Mouse (Mus musculus): ENCODE measurements at regions not wholly inside any gene's neighbourhood (a gene's known extent, or its start where the extent isn't known, plus 50 kb on each side); places are given as distances from the start of the nearest gene placed in this dataset.
A peak's percentile ranks its signal among the peaks of the same experiment; 100 is the strongest.

DNA sequence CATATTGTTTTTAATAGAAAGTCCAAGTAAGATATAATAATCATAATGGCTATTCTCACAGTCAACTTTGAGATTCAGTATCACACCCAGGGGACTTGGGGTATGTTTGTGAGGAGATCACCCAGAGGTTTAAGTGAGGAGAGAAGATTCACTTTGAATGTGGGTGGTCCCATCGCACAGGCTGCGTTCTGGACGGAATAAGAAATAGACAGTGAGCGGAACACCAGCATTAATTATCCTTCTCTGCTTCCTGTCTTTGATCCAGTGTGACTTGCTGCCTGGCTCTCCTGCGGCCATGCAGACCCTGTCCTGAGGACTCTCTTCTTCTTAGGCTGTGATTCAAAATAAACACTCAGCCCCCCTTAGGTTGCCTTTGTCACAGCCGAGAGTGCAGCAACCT lies 60.6 kb upstream of the Kras start:
- ATAC-seq (ENCODE audit: low FRiP score, low read depth), result no peak

DNA sequence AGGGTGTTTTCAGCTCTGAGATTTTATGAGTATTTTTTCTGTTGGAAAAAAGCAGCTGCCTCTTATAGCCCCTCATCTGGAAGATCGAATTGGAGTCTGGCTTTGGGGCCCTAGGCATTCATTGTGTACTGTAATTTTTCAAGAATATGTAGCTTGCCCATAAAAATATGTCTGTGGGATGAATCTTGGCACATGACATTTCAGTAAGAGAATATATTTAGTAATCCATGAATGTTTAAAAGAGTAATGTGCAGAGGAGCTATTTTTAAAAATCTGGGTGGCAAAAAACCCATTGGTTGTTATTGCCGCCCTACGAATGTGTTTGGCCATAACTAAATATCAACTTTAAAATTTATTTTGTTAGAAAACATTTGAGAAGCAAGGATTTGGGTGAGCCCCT lies 59.0 kb upstream of the Kras start:
- H3K27me3 ChIP-seq (ENCODE audit: control insufficient read depth, insufficient read depth, low read length), result no peaks in the 10 kb centered on the region; the same call in 1 of the 2 replicates
- H3K27ac ChIP-seq (replicated peaks; ENCODE audit: low read depth, low read length), result no peak overlapping the region
- ATAC-seq (ENCODE audit: low FRiP score, low read depth) (no peak), DNase-seq (ENCODE audit: low spot score) (no peak)
- no peaks in the 10 kb centered on the region; the same call in 1 of the 2 replicates for H3K4me1 ChIP-seq (ENCODE audit: control insufficient read depth, insufficient read depth, low read length)
- no peak overlapping the region for H3K4me2 ChIP-seq (replicated peaks; ENCODE audit: low read depth, low read length, severe bottlenecking)
- H3K9me3 ChIP-seq (ENCODE audit: control insufficient read depth, low read length), result no peaks in the 10 kb centered on the region
- no peak overlapping the region for H3K4me3 ChIP-seq (replicated peaks; ENCODE audit: low read length)
- no peak for TF ChIP-seq POLR2A (IDR thresholded peaks at IDR 0.05; ENCODE audit: borderline replicate concordance, extremely low read depth, insufficient read depth, insufficient read length)
- no peak overlapping the region for H3K9ac ChIP-seq (ENCODE audit: low read depth, low read length, severe bottlenecking)
- no peaks in the 10 kb centered on the region for H3K36me3 ChIP-seq (ENCODE audit: control insufficient read depth, insufficient read depth, low read length)
- 78% methylated on average over 3 of the region's 3 CpGs for WGBS

More for the DNA sequence above, 60.6 kb upstream of the Kras start:
- no peaks in the 10 kb centered on the region; the same call in 1 of the 2 replicates for H3K27me3 ChIP-seq (ENCODE audit: control insufficient read depth, insufficient read depth, low read length)
- TF ChIP-seq POLR2A (IDR thresholded peaks at IDR 0.05; ENCODE audit: borderline replicate concordance, extremely low read depth, insufficient read depth, insufficient read length), result no peak
- no peak for DNase-seq (ENCODE audit: low spot score)
- no peaks in the 10 kb centered on the region for H3K36me3 ChIP-seq (ENCODE audit: control insufficient read depth, insufficient read depth, low read length)
- no peaks in the 10 kb centered on the region for H3K4me1 ChIP-seq (ENCODE audit: control insufficient read depth, insufficient read depth, low read length)
- H3K9me3 ChIP-seq (ENCODE audit: control insufficient read depth, low read length), result no peaks in the 10 kb centered on the region
- H3K27ac ChIP-seq (replicated peaks; ENCODE audit: low read depth, low read length), result no peak overlapping the region
- H3K4me2 ChIP-seq (replicated peaks; ENCODE audit: low read depth, low read length, severe bottlenecking), result no peak overlapping the region
- 50% methylated on average over 6 of the region's 6 CpGs for WGBS
- H3K4me3 ChIP-seq (replicated peaks; ENCODE audit: low read length), result no peak overlapping the region
- no peak overlapping the region for H3K9ac ChIP-seq (ENCODE audit: low read depth, low read length, severe bottlenecking)

DNA sequence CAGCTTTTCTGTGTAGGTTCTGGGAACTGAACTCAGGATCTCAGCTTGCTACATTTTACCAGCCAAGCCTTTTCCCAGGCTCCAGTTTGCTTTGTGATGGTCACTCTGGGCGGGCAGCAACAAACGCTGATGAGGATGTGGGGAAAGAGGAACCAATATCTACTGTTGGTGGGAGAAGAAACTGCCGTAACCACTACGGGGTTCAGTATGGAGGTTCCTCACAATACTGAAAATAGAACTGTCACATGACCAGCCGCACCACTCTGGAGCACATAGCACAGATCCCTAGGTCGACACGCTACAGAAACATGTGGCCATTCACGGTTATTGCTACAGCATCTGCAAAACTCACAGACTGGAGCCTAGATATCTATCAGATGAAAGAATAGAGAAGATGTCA lies 57.2 kb upstream of the Kras start:
- no peak for ATAC-seq (ENCODE audit: low FRiP score, low read depth)
- TF ChIP-seq POLR2A (IDR thresholded peaks at IDR 0.05; ENCODE audit: borderline replicate concordance, extremely low read depth, insufficient read depth, insufficient read length), result no peak
- Histone ChIP-seq H3K27ac (replicated peaks; ENCODE audit: low read depth, low read length) (no peak overlapping the region), H3K4me1 (ENCODE audit: control insufficient read depth, insufficient read depth, low read length) (peaks cover 11% of the 10 kb centered on the region), H3K9ac (ENCODE audit: low read depth, low read length, severe bottlenecking) (no peak overlapping the region), H3K9me3 (ENCODE audit: control insufficient read depth, low read length) (no peaks in the 10 kb centered on the region), H3K36me3 (ENCODE audit: control insufficient read depth, insufficient read depth, low read length) (no peaks in the 10 kb centered on the region), H3K4me2 (replicated peaks; ENCODE audit: low read depth, low read length, severe bottlenecking) (no peak overlapping the region), H3K27me3 (ENCODE audit: control insufficient read depth, insufficient read depth, low read length) (no peaks in the 10 kb centered on the region; the same call in 1 of the 2 replicates), H3K4me3 (replicated peaks; ENCODE audit: low read length) (no peak overlapping the region)
- no peak for DNase-seq (ENCODE audit: low spot score)
- 88% methylated on average over 8 of the region's 8 CpGs for WGBS

DNA sequence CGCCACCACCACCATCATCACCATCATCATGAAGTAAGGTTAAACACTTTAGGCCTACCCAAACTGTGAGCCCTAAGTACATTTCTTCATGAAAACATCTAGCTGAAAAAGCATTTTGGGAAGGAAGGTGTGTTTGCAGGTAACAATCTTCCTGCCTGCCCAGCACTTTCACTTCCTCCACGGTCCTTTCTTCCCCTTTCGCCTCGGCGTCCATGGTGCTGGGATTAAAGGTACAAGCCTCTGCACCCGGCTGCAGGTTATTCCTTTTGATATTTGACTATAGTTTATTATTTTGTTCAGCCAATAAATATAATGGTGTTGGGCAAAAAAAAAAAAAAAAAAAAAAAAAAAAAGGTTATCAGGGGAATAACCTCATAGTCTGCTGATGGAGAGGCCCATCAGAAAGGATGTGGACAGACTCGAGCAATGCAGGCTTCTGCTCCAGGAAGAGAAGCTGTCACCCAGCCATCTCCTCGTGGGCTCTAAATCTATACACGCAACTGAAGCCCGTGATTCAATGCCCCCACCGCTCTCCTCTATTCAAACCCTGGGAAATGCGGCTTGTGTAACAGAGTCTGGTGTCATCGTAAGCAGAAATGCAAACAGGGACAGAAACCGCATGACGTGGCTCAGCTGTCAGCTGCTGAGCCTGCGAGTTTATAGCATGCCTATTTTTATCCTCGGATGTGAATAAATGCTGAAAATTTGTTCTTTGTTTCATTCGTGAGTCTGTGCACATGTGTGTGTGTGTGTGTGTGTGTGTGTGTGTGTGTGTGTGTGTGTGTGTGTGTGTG lies 56.5 kb upstream of the Kras start:
- TF ChIP-seq POLR2A (IDR thresholded peaks at IDR 0.05; ENCODE audit: borderline replicate concordance, extremely low read depth, insufficient read depth, insufficient read length), result no peak
- DNase-seq (ENCODE audit: low spot score), result no peak
- H3K9ac ChIP-seq (ENCODE audit: low read depth, low read length, severe bottlenecking), result no peak overlapping the region
- H3K9me3 ChIP-seq (ENCODE audit: control insufficient read depth, low read length), result no peaks in the 10 kb centered on the region
- no peak overlapping the region for H3K27ac ChIP-seq (replicated peaks; ENCODE audit: low read depth, low read length)
- H3K4me2 ChIP-seq (replicated peaks; ENCODE audit: low read depth, low read length, severe bottlenecking), result no peak overlapping the region
- H3K4me1 ChIP-seq (ENCODE audit: control insufficient read depth, insufficient read depth, low read length), result peaks cover 11% of the 10 kb centered on the region
- no peaks in the 10 kb centered on the region for H3K36me3 ChIP-seq (ENCODE audit: control insufficient read depth, insufficient read depth, low read length)
- WGBS, result 78% methylated on average over 18 of the region's 18 CpGs
- H3K27me3 ChIP-seq (ENCODE audit: control insufficient read depth, insufficient read depth, low read length), result no peaks in the 10 kb centered on the region; the same call in 1 of the 2 replicates
- ATAC-seq (ENCODE audit: low FRiP score, low read depth), result peak; percentile 61
- no peak overlapping the region for H3K4me3 ChIP-seq (replicated peaks; ENCODE audit: low read length)

DNA sequence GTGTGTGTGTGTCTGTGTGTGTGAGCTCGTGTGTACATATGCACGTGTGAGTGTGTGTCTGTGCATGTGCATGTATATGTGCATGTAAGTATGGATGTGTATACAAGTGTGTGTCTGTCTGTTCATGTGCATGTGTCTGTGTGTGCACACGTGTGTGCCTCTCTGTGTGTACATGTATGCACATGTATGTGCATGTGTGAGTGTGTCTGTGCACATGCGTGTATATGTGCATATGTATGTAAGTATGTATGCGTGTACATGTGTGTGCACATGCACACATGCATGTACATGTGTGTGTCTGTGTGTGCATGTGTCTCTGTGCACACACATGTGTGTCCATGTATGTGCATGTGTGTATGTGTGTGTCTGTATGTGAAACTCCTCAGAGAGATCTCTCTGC lies 55.6 kb upstream of the Kras start:
- Histone ChIP-seq H3K27ac (replicated peaks; ENCODE audit: low read depth, low read length) (no peak overlapping the region), H3K4me2 (replicated peaks; ENCODE audit: low read depth, low read length, severe bottlenecking) (no peak overlapping the region), H3K4me3 (replicated peaks; ENCODE audit: low read length) (no peak overlapping the region), H3K9ac (ENCODE audit: low read depth, low read length, severe bottlenecking) (no peak overlapping the region), H3K9me3 (ENCODE audit: control insufficient read depth, low read length) (no peaks in the 10 kb centered on the region), H3K27me3 (ENCODE audit: control insufficient read depth, insufficient read depth, low read length) (no peaks in the 10 kb centered on the region; the same call in 1 of the 2 replicates), H3K36me3 (ENCODE audit: control insufficient read depth, insufficient read depth, low read length) (no peaks in the 10 kb centered on the region), H3K4me1 (ENCODE audit: control insufficient read depth, insufficient read depth, low read length) (peaks cover 11% of the 10 kb centered on the region)
- ATAC-seq (ENCODE audit: low FRiP score, low read depth), result no peak
- no peak for DNase-seq (ENCODE audit: low spot score)
- TF ChIP-seq POLR2A (IDR thresholded peaks at IDR 0.05; ENCODE audit: borderline replicate concordance, extremely low read depth, insufficient read depth, insufficient read length), result no peak
- WGBS, result 94% methylated on average over 5 of the region's 5 CpGs

Measured in limb, embryonic 14.5 days (tissue).